Mouse (Mus musculus) spleen, postnatal 4 days (tissue): Measurements from ENCODE around the gene Gm10188.

Experiments used
- DNase-seq, 2 experiments: peaks; one replicate each; pipeline ENCODE4 v3.0.0; 2022; ENCODE audit warnings: low spot score in 2 of 2

The Gm10188 gene

GRCm38 (mm10) chr1:132195100-132195499 is 34.5 kb downstream of the Gm10188 start:
- DNase-seq = peak in 1 of 2 experiments; percentile 50

- no peak for DNase-seq
Measured at GRCm38 (mm10) chr1:132194624-132195023, 34.9 kb downstream of the Gm10188 start.

GRCm38 (mm10) chr1:132193806-132194205 is 35.8 kb downstream of the Gm10188 start:
- no peak for DNase-seq

- no peak for DNase-seq
Measured at GRCm38 (mm10) chr1:132191786-132192680, 37.5 kb downstream of the Gm10188 start.

- DNase-seq = no peak
Measured at GRCm38 (mm10) chr1:132191093-132191785, 38.3 kb downstream of the Gm10188 start, which contains the start of the genes Lemd1 and AC124108.1. Gene Lemd1 (plus strand): TSS chr1:132191431. Gene AC124108.1 (plus strand): TSS chr1:132191457.

- DNase-seq = no peak
Measured at GRCm38 (mm10) chr1:132190621-132191092, 38.9 kb downstream of the Gm10188 start.

- no peak for DNase-seq
Measured at GRCm38 (mm10) chr1:132190040-132190513, 39.5 kb downstream of the Gm10188 start.

- DNase-seq = no peak
Measured at GRCm38 (mm10) chr1:132189231-132189630, 40.3 kb downstream of the Gm10188 start.

GRCm38 (mm10) chr1:132188442-132189066 is 41.0 kb downstream of the Gm10188 start:
- DNase-seq = no peak

- DNase-seq = no peak
Measured at GRCm38 (mm10) chr1:132186303-132186702, 43.3 kb downstream of the Gm10188 start.
